Mouse (Mus musculus): ENCODE results near the gene Tpx2.

Tpx2 gene

GRCm38 (mm10) chr2:152917671-152918070 lies 69.9 kb downstream of the Tpx2 start:
- no peak for DNase-seq

DNA sequence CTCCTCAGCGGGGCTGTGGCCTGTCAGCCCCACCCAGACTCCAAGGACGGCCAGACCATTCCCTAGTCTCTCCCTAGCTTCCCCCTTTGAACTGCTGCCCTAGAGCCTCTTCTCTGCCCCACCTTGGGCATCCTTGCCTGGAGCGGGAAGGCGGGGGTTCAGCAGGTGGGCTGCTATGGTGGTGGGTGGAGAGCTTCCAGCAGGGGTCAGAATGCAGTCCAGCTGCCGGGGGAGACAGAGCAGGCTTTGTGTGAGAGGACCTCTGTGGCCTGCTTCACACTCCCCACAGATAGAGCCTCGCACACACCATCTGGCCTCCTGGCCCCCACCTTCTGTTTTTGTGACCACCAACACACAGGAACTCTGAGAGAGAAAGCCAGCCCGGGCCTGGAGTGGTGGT lies 74.6 kb downstream of the Tpx2 start:
- DNase-seq, result peak; percentile 80

DNA sequence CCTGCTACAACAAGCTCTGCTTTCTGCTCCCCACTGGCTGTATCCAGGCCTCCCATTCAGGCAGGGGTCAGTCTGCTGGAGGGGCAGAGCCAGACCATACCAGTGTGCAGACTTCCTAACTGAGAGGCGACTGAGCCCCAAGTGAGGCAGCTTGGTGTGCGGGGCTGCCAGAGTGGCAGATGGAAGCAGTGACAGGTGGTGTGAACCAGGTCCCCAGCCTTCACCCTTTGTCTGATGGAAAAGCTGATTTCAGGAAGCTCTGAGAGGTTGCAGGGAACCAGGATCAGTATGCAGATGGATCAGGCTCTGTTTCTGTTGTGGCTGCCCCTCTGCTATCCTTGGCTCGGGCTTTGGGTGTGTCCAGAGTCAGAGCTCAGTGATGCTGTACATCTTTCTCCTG lies 75.9 kb downstream of the Tpx2 start:
- DNase-seq, result peak; percentile 64

DNA sequence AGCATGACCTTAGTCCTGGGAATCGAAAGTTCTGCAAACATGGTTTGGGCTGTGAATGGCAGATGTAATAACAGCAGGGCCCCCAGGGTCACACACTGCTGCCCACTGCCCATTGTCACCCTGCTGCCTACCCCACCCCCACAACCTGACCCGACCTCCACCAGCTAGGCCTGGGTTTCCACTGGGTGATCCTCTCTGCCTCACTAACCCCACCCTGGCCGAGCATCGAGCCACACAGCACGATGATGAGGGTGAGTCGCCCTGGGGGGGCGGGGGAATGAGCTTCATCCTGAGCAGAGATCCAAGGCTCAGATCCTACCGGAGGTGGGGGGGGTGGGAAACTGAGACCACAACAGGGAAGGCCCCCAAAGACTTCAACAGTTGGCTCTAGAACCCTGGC lies 76.4 kb downstream of the Tpx2 start:
- DNase-seq, result no peak

DNA sequence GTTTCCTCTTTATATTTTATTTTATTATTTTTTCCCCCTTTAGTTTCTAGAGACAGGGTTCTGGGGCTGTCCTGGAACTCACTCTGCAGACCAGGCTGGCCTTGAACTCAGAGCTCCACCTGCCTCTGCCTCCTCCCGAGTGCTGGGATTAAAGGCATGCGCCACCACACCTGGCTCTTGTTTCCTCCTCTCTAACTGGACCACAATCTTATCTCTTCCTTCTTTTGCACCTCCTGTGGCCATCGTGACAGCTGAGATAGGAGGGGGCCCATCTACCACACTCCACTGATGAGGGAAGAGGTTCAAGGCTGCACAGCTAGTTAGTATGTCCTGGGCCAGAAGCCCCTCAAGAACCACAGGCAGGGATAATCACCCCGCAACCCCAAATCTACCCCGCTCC lies 76.8 kb downstream of the Tpx2 start:
- DNase-seq, result no peak

- DNase-seq, result no peak
These were observed 77.6 kb downstream of the Tpx2 start for GRCm38 (mm10) chr2:152925189-152925872.

DNA sequence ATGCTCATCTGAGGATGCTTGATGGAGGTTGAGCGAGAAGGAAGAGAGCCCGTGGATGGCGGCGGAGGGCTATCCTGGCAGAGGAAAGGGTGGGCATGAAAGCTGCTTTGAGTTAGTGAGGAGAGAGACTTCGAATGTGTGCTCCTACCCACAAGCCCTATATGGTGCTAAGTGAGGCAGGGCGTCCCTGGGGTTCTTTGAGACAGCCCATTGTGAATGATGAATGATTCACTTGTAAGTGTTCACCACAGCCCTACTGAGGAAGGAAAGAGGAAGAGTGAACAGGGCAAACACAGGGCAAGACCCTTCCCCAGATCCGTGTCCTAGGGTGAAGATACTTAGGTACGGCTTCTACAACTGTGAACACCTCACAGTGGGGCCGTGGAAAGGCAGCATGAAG lies 79.1 kb downstream of the Tpx2 start:
- no peak for DNase-seq

DNA sequence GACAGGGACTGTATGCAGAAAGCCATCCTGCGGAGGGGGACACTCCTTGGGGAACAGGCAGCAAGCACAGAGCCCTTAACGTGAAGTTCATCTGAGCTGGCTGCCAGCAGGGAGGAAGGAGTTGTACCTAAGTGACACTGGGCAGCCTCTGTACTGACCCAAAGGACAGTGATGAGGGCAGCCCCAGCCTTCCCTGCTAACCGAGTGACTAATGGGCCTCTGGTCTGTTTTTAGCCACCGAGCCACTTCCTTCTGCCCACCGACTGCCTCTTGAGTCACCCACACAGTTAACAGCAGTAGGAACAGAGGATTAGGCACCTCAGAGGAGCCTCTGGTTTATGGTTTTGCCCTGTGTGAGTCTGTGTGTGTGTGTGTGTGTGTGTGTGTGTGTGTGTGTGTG lies 79.6 kb downstream of the Tpx2 start:
- DNase-seq, result no peak

GRCm38 (mm10) chr2:152928219-152928987 lies 80.6 kb downstream of the Tpx2 start:
- no peak for DNase-seq

DNA sequence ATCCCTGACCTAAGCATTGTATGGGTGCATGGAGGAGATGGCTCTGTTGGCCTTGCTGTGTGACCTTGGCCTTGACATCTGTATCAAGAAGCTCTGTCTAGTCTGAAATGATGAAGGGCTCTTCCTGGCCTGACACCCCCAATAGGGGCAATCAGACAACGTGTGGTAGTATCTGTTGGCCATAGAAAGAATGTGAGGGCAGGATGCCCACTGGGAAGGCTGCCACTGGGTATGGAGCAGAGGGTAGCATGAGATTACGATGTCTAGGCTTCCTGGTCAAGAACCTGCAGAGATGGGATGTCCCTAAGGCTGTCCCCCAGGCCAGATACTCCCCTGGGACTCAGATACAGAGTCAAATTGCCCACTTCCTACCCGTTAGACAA lies 81.2 kb downstream of the Tpx2 start:
- DNase-seq, result no peak

DNA sequence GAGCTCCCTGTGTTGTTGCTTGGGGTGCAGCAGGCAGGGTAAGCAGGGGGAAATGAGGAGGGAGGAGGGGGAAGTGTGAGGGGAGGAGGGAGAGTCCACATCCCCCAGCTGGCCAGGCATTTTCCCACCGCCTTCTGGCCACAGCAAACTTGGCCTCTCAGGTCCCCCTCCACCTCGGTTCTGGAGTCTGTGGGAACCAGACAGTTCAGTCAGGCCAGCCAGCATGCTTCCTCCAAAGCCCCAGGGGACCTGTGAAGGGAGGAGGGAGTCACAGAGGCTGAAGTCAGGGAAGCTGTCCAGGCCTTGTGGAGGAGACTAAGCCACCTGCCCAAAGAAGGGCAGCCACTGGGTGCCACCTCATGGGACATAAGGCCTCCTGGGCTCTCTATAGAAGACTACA lies 82.5 kb downstream of the Tpx2 start:
- no peak for DNase-seq

- no peak for DNase-seq
These were observed 83.8 kb downstream of the Tpx2 start for GRCm38 (mm10) chr2:152931456-152932160.

- DNase-seq, result no peak
These were observed 85.3 kb downstream of the Tpx2 start, which contains the start of gene Foxs1 for GRCm38 (mm10) chr2:152933048-152933447. Foxs1 (minus strand) TSS chr2:152933208.

GRCm38 (mm10) chr2:152933614-152934013 lies 85.8 kb downstream of the Tpx2 start:
- peak; percentile 68 for DNase-seq

GRCm38 (mm10) chr2:152939846-152940245 lies 92.1 kb downstream of the Tpx2 start:
- peak; percentile 63 for DNase-seq

DNA sequence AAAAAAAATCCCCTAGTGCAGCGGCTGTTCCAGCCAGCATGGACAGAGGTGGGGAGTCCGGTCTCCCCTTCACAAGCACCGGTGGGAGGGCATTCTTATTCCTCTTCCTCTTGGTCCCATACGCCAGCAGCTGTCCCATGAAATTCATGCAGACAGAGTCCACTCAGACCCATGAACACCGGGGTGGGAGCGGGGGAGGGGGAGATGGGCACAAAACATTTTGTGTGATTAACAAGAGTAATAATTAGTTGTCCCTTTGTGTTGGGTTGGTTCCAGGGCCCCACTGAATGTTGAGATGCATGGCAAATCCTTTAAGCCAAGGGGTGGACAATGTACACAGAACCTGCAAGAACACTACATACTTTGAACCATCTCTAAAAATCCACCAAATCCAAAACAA lies 93.3 kb downstream of the Tpx2 start:
- DNase-seq, result no peak

GRCm38 (mm10) chr2:152941776-152942175 lies 94.0 kb downstream of the Tpx2 start:
- no peak for DNase-seq

DNA sequence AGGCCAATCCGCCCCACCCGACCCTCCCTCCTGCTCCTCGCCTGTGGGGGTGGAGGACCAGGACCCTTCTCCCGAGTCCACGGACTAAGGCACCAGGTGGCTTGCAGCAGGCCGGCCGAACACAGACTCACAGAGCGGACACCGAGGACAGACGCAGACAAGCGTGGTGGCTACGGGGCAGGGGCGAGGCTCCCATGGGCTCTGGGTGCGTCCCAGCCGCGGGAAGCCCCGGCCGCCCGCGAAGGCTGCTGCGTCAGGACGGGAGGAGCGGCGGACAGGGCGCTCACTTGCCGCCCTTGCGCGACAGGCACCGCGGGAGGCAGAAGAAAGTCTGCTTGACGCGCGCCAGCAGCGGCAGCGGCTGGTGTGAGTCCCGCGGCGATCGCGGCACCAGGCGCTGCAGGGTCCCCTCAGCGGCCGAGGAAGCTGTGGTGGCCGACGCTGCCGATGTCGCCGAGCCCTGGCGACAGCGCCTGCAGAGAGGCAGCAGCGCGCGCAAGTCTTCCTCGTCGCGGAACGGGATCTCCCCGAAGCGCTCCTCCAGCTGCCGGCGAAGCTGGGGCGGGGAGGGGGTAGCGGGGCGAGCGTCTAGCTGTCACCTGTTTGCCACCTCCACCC lies 95.2 kb downstream of the Tpx2 start:
- DNase-seq, result peak; percentile 59

GRCm38 (mm10) chr2:152943568-152943967 lies 95.8 kb downstream of the Tpx2 start:
- DNase-seq, result no peak

GRCm38 (mm10) chr2:152944013-152944412 lies 96.2 kb downstream of the Tpx2 start:
- DNase-seq, result no peak
